Mouse (Mus musculus) hindbrain, embryonic 14.5 days (tissue): ENCODE measurements around the gene Slfn8. TPM values are rescaled to one million over a fixed set of nuclear protein-coding genes. Genes with fewer than 3 reads are reported as not detected.

Experiments used
- ATAC-seq: fragments of 200-750 bp; cut with Nextera tagmentation; 2 replicates; pipeline ENCODE4 v1.8.0; 2017; ENCODE audit warnings: moderate number of reproducible peaks, mild to moderate bottlenecking, moderate TSS enrichment, moderate library complexity; ENCODE audit not compliant: low FRiP score
- DNase-seq: peaks from one replicate; pipeline ENCODE4 v3.0.0-alpha.2; 2015; ENCODE audit warnings: low spot score
- H3K27ac ChIP-seq: fragments of 300-500 bp; sonication (generic); 2 replicates; pipeline ENCODE4 v1.5.1; 2014; ENCODE audit warnings: mild to moderate bottlenecking, moderate library complexity
- H3K27me3 ChIP-seq: fragments of 300-500 bp; sonication (generic); 2 replicates; pipeline ENCODE4 v1.6.1; 2014; ENCODE audit warnings: mild to moderate bottlenecking, low read length, mixed read lengths; ENCODE audit not compliant: control insufficient read depth, insufficient read depth
- H3K36me3 ChIP-seq: fragments of 300-500 bp; sonication (generic); replicated peaks from 2 replicates; pipeline ENCODE4 v1.6.1; 2014; ENCODE audit not compliant: control insufficient read depth, insufficient read depth
- H3K4me1 ChIP-seq: fragments of 300-500 bp; sonication (generic); replicated peaks from 2 replicates; pipeline ENCODE4 v1.6.1; 2014; ENCODE audit warnings: antibody characterized with exemption, low read length, mixed read lengths; ENCODE audit not compliant: control insufficient read depth, insufficient read depth
- H3K4me2 ChIP-seq: fragments of 300-500 bp; sonication (generic); replicated peaks from 2 replicates; pipeline ENCODE4 v1.6.1; 2014; ENCODE audit warnings: mild to moderate bottlenecking, moderate library complexity
- H3K4me3 ChIP-seq: fragments of 300-500 bp; sonication (generic); replicated peaks from 2 replicates; pipeline ENCODE4 v1.5.1; 2014; ENCODE audit warnings: mild to moderate bottlenecking, low read length
- H3K9ac ChIP-seq: fragments of 300-500 bp; sonication (generic); 2 replicates; pipeline ENCODE4 v1.6.1; 2014
- H3K9me3 ChIP-seq: fragments of 300-500 bp; sonication (generic); 2 replicates; pipeline ENCODE4 v1.6.1; 2016; ENCODE audit warnings: low read length; ENCODE audit not compliant: control insufficient read depth
- WGBS: fragments of 180-500 bp; shearing (Covaris S2); extraction: QIAGEN DNeasy Blood & Tissue Kit; methylation state at CpG from one replicate; pipeline ENCODE4 v1.1.7; 2014; 5-methylcytosine and 5-hydroxymethylcytosine counted together
- polyA plus RNA-seq: library from polyadenylated mRNA; unstranded; fragments of >200 nt; fragmentation: Nextera tagmentation; extraction: Ambion mirVana; gene quantifications from 2 replicates; pipeline ENCODE4 v1.2.1, GENCODE M21; 2014

Gene Slfn8
- 0.21 and 0.27 TPM in 2 replicates for polyA plus RNA-seq

DNA sequence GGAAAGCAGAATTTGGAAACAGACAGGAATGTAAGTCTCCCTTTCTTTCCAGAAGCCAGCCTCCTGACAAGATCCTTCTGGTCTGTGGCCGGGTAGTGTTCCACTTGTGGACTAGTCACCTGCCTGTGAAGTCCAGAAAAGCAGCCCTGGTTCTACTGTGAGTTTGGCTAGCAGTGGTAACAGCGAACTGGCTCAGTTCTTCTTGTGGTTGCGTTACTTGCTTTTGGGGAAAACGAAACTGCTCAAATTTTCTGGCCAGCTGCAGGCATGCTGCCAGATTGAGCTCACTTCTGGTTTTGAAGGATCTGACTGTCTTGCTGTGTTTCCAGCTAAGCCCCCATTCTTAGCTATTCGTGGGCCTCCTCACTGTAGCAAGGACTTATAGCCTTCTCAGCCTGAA is at the start of gene Slfn8:
Gene Slfn8 (minus strand): TSS at position 190 of the 400 bp plus-strand sequence.
- Histone ChIP-seq H3K4me3 (no peak within 1 kb of the TSS), H3K9ac (no peak within 1 kb of the TSS), H3K27me3 (no peaks in the 10 kb centered on the region), H3K36me3 (no peaks in the 10 kb centered on the region), H3K27ac (no peak within 1 kb of the TSS), H3K4me1 (no peaks in the 10 kb centered on the region), H3K4me2 (no peak within 1 kb of the TSS), H3K9me3 (no peaks in the 10 kb centered on the region)
- no peak for DNase-seq
- no peak for ATAC-seq
- 80% methylated on average over 5 of the region's 5 CpGs for WGBS

DNA sequence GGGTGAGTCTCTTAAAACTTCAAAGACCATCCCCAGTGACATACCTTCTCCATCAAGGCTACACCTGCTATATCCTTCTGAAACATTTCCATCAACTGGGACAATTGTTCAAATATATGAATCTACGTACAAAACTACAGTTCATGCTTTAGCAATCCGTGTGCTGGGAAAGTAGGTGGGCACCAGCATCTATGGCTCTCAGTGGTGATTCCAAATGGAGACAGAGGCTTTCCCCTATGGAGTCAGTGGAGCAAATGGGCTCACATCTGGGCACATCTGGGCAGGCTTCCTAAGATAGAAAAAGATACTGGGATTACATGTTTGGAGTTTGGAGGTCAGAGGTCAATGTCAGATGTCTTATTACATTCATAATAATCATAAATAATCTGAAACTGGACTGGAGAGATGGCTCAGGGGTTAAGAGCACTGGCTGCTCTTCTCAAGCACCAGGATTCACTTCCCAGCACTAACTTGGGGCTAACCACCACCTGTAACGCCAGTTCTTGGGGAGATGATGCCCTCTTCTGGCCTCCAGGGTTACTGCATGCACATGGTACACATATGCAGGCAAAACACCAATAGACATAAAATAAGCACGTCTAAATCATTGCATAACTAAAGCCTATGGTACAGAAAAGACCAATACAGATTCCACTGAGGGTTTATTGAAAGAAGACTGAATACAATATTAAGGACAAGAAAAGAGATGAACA is 47.5 kb upstream of the Slfn8 start:
- ATAC-seq = no peak

DNA sequence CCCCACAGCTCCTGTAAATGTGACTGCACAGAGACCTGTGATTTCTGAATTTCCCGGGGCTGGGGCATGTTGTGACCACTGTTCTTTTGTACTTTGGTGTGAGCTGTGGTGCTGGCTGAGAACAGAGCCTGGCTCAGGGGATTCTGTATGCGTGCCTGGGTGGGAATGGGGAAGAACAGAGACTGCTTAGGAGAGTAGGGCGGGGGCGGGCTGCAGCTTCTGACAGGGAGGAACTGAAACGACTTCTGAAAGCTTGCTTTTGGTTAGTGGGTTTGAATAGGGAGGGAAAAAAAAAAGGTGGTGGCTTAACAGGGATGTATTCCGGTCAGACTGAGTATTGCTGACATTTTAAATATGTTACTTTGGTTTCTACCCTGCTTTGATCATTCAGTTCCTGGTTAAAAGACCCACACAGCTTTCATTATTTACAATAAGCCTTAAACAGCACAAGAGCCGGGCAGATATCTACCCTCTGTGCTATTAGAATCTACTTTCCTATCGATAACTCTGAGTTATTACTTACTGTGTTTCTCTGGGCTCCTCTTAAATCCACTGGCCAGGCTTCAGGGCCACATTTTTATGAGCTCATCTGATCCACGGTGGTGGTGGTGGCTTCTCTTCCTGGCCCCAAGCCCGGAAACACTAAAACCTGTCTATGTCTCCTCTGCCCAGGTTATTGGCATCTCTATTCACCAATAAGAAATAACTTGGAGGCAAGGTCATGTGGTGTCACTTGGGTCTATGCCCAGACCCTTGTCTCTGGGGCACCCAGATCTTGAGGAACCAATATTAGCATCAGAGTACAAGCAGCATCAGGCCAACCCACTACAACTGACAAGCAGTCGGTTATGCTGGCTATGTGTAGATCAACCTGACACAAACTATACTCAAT is 46.3 kb upstream of the Slfn8 start:
- no peaks in the 10 kb centered on the region for H3K27me3 ChIP-seq
- H3K4me2 ChIP-seq = no peak overlapping the region
- DNase-seq (no peak), ATAC-seq (no peak)
- H3K4me1 ChIP-seq = no peaks in the 10 kb centered on the region; the same call in 1 of the 2 replicates
- no peak overlapping the region for H3K27ac ChIP-seq
- no peaks in the 10 kb centered on the region for H3K9me3 ChIP-seq
- 44% methylated on average over 11 of the region's 11 CpGs for WGBS
- no peak overlapping the region for H3K9ac ChIP-seq
- no peaks in the 10 kb centered on the region for H3K36me3 ChIP-seq
- no peak overlapping the region for H3K4me3 ChIP-seq

More for the DNA sequence above, 47.5 kb upstream of the Slfn8 start:
- no peaks in the 10 kb centered on the region for H3K9me3 ChIP-seq
- no peak overlapping the region for H3K4me3 ChIP-seq
- H3K4me2 ChIP-seq = no peak overlapping the region
- no peaks in the 10 kb centered on the region for H3K27me3 ChIP-seq
- H3K27ac ChIP-seq = no peak overlapping the region
- DNase-seq = no peak
- no peaks in the 10 kb centered on the region; the same call in 1 of the 2 replicates for H3K4me1 ChIP-seq
- 81% methylated on average over 4 of the region's 4 CpGs for WGBS
- H3K9ac ChIP-seq = no peak overlapping the region
- H3K36me3 ChIP-seq = no peaks in the 10 kb centered on the region

- Histone ChIP-seq H3K27me3 (no peaks in the 10 kb centered on the region), H3K4me2 (no peak overlapping the region), H3K4me3 (no peak overlapping the region), H3K27ac (no peak overlapping the region), H3K9ac (no peak overlapping the region), H3K9me3 (no peaks in the 10 kb centered on the region), H3K36me3 (no peaks in the 10 kb centered on the region), H3K4me1 (no peaks in the 10 kb centered on the region; the same call in 1 of the 2 replicates)
- no peak for DNase-seq
- 32% methylated on average over 6 of the region's 6 CpGs for WGBS
- no peak for ATAC-seq
These were observed 45.1 kb upstream of the Slfn8 start for GRCm38 (mm10) chr11:83065441-83066344.

DNA sequence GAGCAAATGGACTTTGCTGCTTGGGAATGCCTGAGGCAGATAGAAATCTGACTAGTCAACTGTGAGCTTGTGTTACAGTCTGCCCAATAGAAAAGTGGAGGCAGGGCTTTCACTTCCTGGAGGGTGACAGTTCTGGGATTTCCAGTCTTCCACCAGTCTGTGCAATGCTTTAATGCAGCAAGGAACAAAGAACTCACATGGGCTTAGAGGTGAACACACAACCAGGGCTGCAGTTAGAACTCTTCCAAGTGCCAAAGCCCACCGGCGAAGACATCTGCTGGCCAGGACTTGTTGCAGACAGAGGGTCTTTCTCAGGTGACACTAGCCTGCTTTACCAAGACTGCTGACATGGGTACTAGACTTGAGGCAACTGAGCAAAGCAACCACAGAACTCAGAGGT is 44.3 kb upstream of the Slfn8 start, which contains the start of gene Slfn2:
Gene Slfn2 (plus strand): TSS at position 167 of the 400 bp plus-strand sequence.
- 92% methylated on average over 2 of the region's 2 CpGs for WGBS
- no peak within 1 kb of the TSS for H3K9ac ChIP-seq
- H3K27me3 ChIP-seq = no peaks in the 10 kb centered on the region
- no peaks in the 10 kb centered on the region for H3K9me3 ChIP-seq
- no peak within 1 kb of the TSS for H3K27ac ChIP-seq
- H3K4me2 ChIP-seq = no peak within 1 kb of the TSS
- DNase-seq (no peak), ATAC-seq (no peak)
- H3K4me1 ChIP-seq = no peaks in the 10 kb centered on the region; the same call in 1 of the 2 replicates
- no peaks in the 10 kb centered on the region for H3K36me3 ChIP-seq
- H3K4me3 ChIP-seq = no peak within 1 kb of the TSS

DNA sequence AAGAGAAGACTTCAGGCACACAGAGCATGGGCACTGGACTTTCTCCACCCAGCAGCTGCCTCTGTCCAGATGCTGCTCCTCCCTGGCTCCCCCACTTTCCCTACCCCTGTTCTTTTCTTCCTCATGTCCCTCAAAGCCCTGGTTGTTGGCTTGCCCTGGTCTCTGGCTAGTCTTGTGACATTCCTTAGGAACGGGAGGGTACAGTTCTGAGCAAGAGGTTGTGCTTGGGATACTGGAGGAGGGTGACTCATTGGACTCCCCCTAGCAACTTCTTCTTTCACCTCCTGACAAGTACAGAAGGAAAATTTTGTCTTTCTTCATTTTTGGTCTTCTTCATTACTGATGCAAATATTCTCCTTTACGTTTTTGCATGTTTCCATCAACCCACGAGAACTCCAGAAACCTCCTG is 43.3 kb upstream of the Slfn8 start:
- Histone ChIP-seq H3K4me1 (no peaks in the 10 kb centered on the region; the same call in 1 of the 2 replicates), H3K36me3 (no peaks in the 10 kb centered on the region), H3K4me3 (no peak overlapping the region), H3K4me2 (no peak overlapping the region), H3K9ac (no peak overlapping the region), H3K9me3 (no peaks in the 10 kb centered on the region), H3K27ac (no peak overlapping the region), H3K27me3 (no peaks in the 10 kb centered on the region)
- DNase-seq (no peak), ATAC-seq (no peak)
- 74% methylated on average over 3 of the region's 3 CpGs for WGBS

GRCm38 (mm10) chr11:83063126-83063525 is 42.5 kb upstream of the Slfn8 start:
- Histone ChIP-seq H3K4me2 (no peak overlapping the region), H3K4me1 (no peaks in the 10 kb centered on the region; the same call in 1 of the 2 replicates), H3K4me3 (no peak overlapping the region), H3K27me3 (no peaks in the 10 kb centered on the region), H3K9ac (no peak overlapping the region), H3K9me3 (no peaks in the 10 kb centered on the region), H3K27ac (no peak overlapping the region), H3K36me3 (no peaks in the 10 kb centered on the region)
- 85% methylated on average over 4 of the region's 4 CpGs for WGBS
- DNase-seq (no peak), ATAC-seq (no peak)

DNA sequence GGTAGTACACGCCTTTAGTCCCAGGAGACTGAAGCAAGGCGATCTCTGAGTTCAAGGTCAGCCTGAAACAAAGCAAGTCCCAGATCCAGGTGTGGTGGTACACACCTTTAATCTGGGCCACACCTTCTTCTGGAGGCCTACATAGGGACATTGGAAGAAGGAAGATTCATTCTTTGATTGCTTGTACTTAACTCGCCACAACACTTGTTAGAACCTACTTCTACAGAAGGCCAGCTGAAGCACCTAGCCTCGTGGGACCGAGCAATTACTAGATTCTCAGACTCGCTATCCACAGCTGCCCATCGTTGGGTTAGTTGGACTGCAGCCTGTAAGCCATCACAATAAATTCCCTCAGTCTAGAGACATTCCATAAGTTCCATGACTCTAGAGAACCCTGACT is 41.2 kb upstream of the Slfn8 start:
- DNase-seq (no peak), ATAC-seq (no peak)
- Histone ChIP-seq H3K9me3 (no peaks in the 10 kb centered on the region), H3K36me3 (no peaks in the 10 kb centered on the region), H3K4me1 (no peaks in the 10 kb centered on the region; the same call in 1 of the 2 replicates), H3K4me2 (no peak overlapping the region), H3K9ac (no peak overlapping the region), H3K27me3 (no peaks in the 10 kb centered on the region), H3K27ac (no peak overlapping the region), H3K4me3 (no peak overlapping the region)
- 90% methylated on average over 7 of the region's 7 CpGs for WGBS
